Mouse (Mus musculus) lung, postnatal 0 days (tissue): ENCODE measurements around the gene Rgs11. TPM values are rescaled to one million over a fixed set of nuclear protein-coding genes. Genes with fewer than 3 reads are reported as not detected.
"Not testable (repeated sequence)": the region's sequence is repeated elsewhere in the genome, so short reads cannot be mapped to it uniquely, and the experiment has no call there.

Experiments used
- ATAC-seq: fragments of 200-750 bp; cut with Nextera tagmentation; 2 replicates; pipeline ENCODE4 v1.8.0; 2017; ENCODE audit warnings: moderate library complexity
- DNase-seq: peaks from one replicate; pipeline ENCODE4 v3.0.0-alpha.2; 2016; ENCODE audit warnings: low spot score
- H3K27ac ChIP-seq: fragments of 300-500 bp; sonication (generic); 2 replicates; pipeline ENCODE4 v1.5.1; 2014; ENCODE audit warnings: antibody characterized with exemption, mild to moderate bottlenecking, low read length, mixed read lengths
- H3K27me3 ChIP-seq: fragments of 300-500 bp; sonication (generic); replicated peaks from 2 replicates; pipeline ENCODE4 v1.6.1; 2014; ENCODE audit warnings: low read length, mixed read lengths; ENCODE audit not compliant: insufficient read depth
- H3K36me3 ChIP-seq: fragments of 300-500 bp; sonication (generic); 2 replicates; pipeline ENCODE4 v1.6.1; 2014; ENCODE audit warnings: low read length, mixed read lengths; ENCODE audit not compliant: insufficient read depth
- H3K4me1 ChIP-seq: fragments of 300-500 bp; sonication (generic); 2 replicates; pipeline ENCODE4 v1.6.1; 2014; ENCODE audit warnings: antibody characterized with exemption, low read depth, low read length, mixed read lengths; ENCODE audit not compliant: insufficient read depth
- H3K4me2 ChIP-seq: fragments of 300-500 bp; sonication (generic); replicated peaks from 2 replicates; pipeline ENCODE4 v1.6.1; 2014; ENCODE audit warnings: low read depth, mild to moderate bottlenecking, low read length, moderate library complexity, mixed read lengths
- H3K4me3 ChIP-seq: fragments of 300-500 bp; sonication (generic); 2 replicates; pipeline ENCODE4 v1.5.1; 2014; ENCODE audit warnings: low read depth, low read length
- H3K9ac ChIP-seq: fragments of 300-500 bp; sonication (generic); replicated peaks from 2 replicates; pipeline ENCODE4 v1.6.1; 2014; ENCODE audit warnings: low read depth, mild to moderate bottlenecking
- H3K9me3 ChIP-seq: fragments of 300-500 bp; sonication (generic); 2 replicates; pipeline ENCODE4 v1.6.1; 2016; ENCODE audit warnings: low read length, mixed read lengths
- CTCF ChIP-seq: IDR thresholded peaks from 2 replicates; pipeline ENCODE4 v1.5.1; 2016; ENCODE audit warnings: antibody characterized with exemption, mild to moderate bottlenecking
- EP300 ChIP-seq: IDR thresholded peaks from 2 replicates; pipeline ENCODE4 v1.6.1; 2016; ENCODE audit warnings: antibody characterized with exemption, mild to moderate bottlenecking, control low read depth
- WGBS: fragments of 180-500 bp; shearing (Covaris S2); extraction: QIAGEN DNeasy Blood & Tissue Kit; methylation state at CpG from one replicate; pipeline ENCODE4 v1.1.7; 2014; 5-methylcytosine and 5-hydroxymethylcytosine counted together
- polyA plus RNA-seq: library from polyadenylated mRNA; unstranded; fragments of >200 nt; fragmentation: Nextera tagmentation; extraction: Ambion mirVana; gene quantifications from 2 replicates; pipeline ENCODE4 v1.2.1, GENCODE M21; 2015

The Rgs11 gene
- 11.8 and 12.0 TPM in 2 replicates for polyA plus RNA-seq

GRCm38 (mm10) chr17:26202737-26203136 is at the start of gene Rgs11:
Gene Rgs11 (plus strand): TSS chr17:26202951.
- Histone ChIP-seq H3K27me3 (peaks cover 10% of the 10 kb centered on the region; the same call in 1 of the 2 replicates), H3K27ac (no peak within 1 kb of the TSS), H3K9ac (no peak within 1 kb of the TSS), H3K4me2 (peak within 1 kb of the TSS; percentile 83), H3K4me3 (peak within 1 kb of the TSS; percentile 39), H3K4me1 (peaks cover 10% of the 10 kb centered on the region), H3K36me3 (no peaks in the 10 kb centered on the region; the same call in 1 of the 2 replicates), H3K9me3 (no peaks in the 10 kb centered on the region)
- DNase-seq, result no peak
- 2% methylated on average over 21 of the region's 22 CpGs for WGBS
- TF ChIP-seq CTCF, result no peak
- TF ChIP-seq EP300, result no peak
- peak; percentile 42 for ATAC-seq

GRCm38 (mm10) chr17:26162736-26163135 is 40.0 kb upstream of the Rgs11 start:
- H3K9ac ChIP-seq, result no peak overlapping the region
- H3K36me3 ChIP-seq, result no peaks in the 10 kb centered on the region
- no peak overlapping the region for H3K4me3 ChIP-seq
- no peak overlapping the region for H3K27ac ChIP-seq
- no peak overlapping the region for H3K4me2 ChIP-seq
- ATAC-seq, result no peak; the same call in 1 of the 2 replicates
- no peak for TF ChIP-seq EP300
- TF ChIP-seq CTCF, result no peak
- peak; percentile 50 for DNase-seq
- H3K27me3 ChIP-seq, result no peaks in the 10 kb centered on the region
- WGBS, result 80% methylated on average over 1 of the region's 1 CpGs
- no peaks in the 10 kb centered on the region for H3K9me3 ChIP-seq
- H3K4me1 ChIP-seq, result no peaks in the 10 kb centered on the region

GRCm38 (mm10) chr17:26168039-26168438 is 34.7 kb upstream of the Rgs11 start:
- H3K4me3 ChIP-seq, result no peak overlapping the region
- 72% methylated on average over 2 of the region's 2 CpGs for WGBS
- H3K4me1 ChIP-seq, result no peaks in the 10 kb centered on the region
- H3K27ac ChIP-seq, result no peak overlapping the region
- H3K27me3 ChIP-seq, result no peaks in the 10 kb centered on the region
- H3K9ac ChIP-seq, result no peak overlapping the region
- ATAC-seq (no peak), DNase-seq (peak; percentile 45)
- no peaks in the 10 kb centered on the region for H3K36me3 ChIP-seq
- no peak for TF ChIP-seq EP300
- TF ChIP-seq CTCF, result no peak
- no peak overlapping the region for H3K4me2 ChIP-seq
- no peaks in the 10 kb centered on the region for H3K9me3 ChIP-seq

DNA sequence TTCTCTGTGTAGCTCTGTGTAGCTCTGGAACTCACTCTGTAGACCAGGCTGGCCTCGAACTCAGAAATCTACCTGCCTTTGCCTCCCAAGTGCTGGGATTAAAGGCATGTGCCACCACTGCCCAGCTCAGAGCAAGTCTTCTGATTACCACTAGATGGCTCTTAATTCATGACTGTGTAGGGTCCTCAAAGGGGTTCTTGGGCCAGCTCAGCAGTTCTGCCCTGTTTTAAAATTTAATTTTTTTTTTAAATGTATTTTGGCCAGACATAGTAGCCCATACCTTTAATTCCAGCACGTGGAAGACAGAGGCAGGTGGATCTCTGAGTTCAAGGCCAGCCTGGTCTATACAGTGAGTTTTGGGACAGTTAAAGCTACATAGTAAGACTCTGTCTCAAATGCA is 27.5 kb upstream of the Rgs11 start:
- peak; percentile 39; the same call in 1 of the 2 replicates for TF ChIP-seq CTCF
- DNase-seq, H3K4me1 ChIP-seq, ATAC-seq, H3K9ac ChIP-seq, H3K4me3 ChIP-seq, H3K27me3 ChIP-seq, H3K9me3 ChIP-seq, H3K36me3 ChIP-seq, H3K27ac ChIP-seq, H3K4me2 ChIP-seq: not testable (repeated sequence)
- 88% methylated on average over 2 of the region's 2 CpGs for WGBS

- Histone ChIP-seq H3K36me3 (peaks cover 9% of the 10 kb centered on the region), H3K9ac (no peak overlapping the region), H3K4me1 (no peaks in the 10 kb centered on the region), H3K4me2 (no peak overlapping the region), H3K4me3 (no peak overlapping the region), H3K9me3 (no peaks in the 10 kb centered on the region), H3K27me3 (no peaks in the 10 kb centered on the region), H3K27ac (no peak overlapping the region)
- ATAC-seq (no peak), DNase-seq (no peak)
- TF ChIP-seq EP300 (no peak), CTCF (no peak)
Observed at GRCm38 (mm10) chr17:26178611-26179010, 24.1 kb upstream of the Rgs11 start.

- no peak overlapping the region for H3K9ac ChIP-seq
- no peak for TF ChIP-seq CTCF
- TF ChIP-seq EP300, result no peak
- DNase-seq, result no peak
- WGBS, result 92% methylated on average over 3 of the region's 3 CpGs
- no peaks in the 10 kb centered on the region for H3K9me3 ChIP-seq
- ATAC-seq, result no peak
- H3K4me1 ChIP-seq, result no peaks in the 10 kb centered on the region
- H3K4me2 ChIP-seq, result no peak overlapping the region
- H3K27ac ChIP-seq, result no peak overlapping the region
- peaks cover 10% of the 10 kb centered on the region for H3K36me3 ChIP-seq
- H3K27me3 ChIP-seq, result no peaks in the 10 kb centered on the region
- no peak overlapping the region for H3K4me3 ChIP-seq
Observed at GRCm38 (mm10) chr17:26181179-26181578, 21.6 kb upstream of the Rgs11 start.

GRCm38 (mm10) chr17:26187592-26187991 is 15.2 kb upstream of the Rgs11 start:
- no peaks in the 10 kb centered on the region for H3K27me3 ChIP-seq
- no peak overlapping the region for H3K4me2 ChIP-seq
- peaks cover 34% of the 10 kb centered on the region for H3K36me3 ChIP-seq
- H3K9ac ChIP-seq, result no peak overlapping the region
- DNase-seq (no peak), ATAC-seq (no peak)
- no peak for TF ChIP-seq CTCF
- TF ChIP-seq EP300, result no peak
- no peaks in the 10 kb centered on the region for H3K9me3 ChIP-seq
- WGBS, result 96% methylated on average over 5 of the region's 5 CpGs
- H3K27ac ChIP-seq, result no peak overlapping the region
- H3K4me1 ChIP-seq, result no peaks in the 10 kb centered on the region
- H3K4me3 ChIP-seq, result no peak overlapping the region
